Mouse (Mus musculus) bone marrow, adult 2 months (tissue): ENCODE data around the gene Atxn7l1.

Experiments
- CTCF ChIP-seq: fragments of 200-500 bp; IDR thresholded peaks from 2 replicates; pipeline ENCODE4 v1.5.1; 2011; ENCODE audit warnings: low read length, control low read depth; ENCODE audit not compliant: control insufficient read depth, insufficient read depth
- POLR2A ChIP-seq: fragments of 200-500 bp; IDR thresholded peaks from 2 replicates; pipeline ENCODE4 v1.6.1; 2011; ENCODE audit warnings: low read depth, mild to moderate bottlenecking, control low read depth, low read length, borderline replicate concordance; ENCODE audit not compliant: control insufficient read depth

- no peak for TF ChIP-seq POLR2A
- TF ChIP-seq CTCF = no peak
Observed at GRCm38 (mm10) chr12:33153131-33153530, 5.6 kb downstream of the Atxn7l1 start.
